Mouse (Mus musculus): ENCODE data around the gene Rpl41.

Gene Rpl41

DNA sequence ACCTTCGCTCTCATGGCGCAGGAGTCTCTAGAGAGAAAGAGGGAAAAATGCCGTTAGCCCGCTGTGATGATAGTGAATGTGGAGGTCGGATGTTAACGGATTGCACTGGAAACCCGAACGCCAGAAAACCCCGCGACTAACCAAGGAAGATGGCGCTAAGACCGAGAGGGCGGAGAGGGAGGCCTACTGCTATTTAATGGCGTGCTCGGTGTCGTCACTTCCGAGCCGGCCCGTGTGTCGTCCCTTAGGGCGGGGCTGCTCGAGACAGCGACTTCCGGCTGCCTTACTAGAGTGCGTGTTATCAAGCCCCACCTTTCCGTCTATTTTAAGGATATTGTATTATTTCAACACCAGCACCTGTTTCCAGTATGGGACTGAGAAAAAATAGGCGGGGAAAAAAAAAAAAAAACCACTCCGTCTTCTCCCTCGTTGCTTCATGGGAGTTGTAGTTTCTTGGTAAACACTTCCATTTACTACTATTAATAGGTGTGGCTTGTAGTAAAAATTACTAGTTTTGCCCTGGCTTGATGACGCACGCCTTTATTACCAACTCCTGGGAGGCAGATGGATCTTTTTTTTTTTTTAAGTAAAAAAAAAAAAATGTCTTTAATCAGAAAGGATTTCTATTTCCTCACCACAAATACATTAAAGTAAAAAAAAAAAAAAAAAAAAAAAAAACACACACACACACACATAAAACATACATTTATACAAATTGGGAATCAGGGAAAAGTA, at the start of gene Rpl41:
Rpl41 (minus strand) TSS at position 359 of the 735 bp plus-strand sequence.
- peak; percentile 91 for DNase-seq (ENCODE audit: extremely low read depth, low read depth, low spot score)

DNA sequence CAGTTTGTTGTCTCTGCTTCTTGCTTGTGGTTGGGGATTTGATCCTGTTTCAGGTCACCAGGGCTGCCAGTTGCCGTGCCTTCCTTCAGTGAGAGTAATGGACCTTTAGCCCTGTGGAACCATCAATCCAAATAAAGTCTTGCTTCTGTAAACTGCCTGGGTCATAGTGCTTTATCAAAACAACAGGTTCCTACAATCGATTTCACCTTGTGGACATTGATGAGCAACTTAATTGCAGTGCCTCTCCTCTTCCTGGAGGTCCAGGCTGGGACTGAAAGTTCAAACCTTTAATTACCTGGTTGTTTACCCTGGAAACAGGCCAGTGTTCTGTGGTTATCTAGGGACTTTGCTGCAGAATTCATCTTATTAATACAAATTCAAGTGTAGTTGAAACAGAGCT, 49.4 kb upstream of the Rpl41 start:
- DNase-seq (ENCODE audit: extremely low read depth, low read depth, low spot score): no peak

DNA sequence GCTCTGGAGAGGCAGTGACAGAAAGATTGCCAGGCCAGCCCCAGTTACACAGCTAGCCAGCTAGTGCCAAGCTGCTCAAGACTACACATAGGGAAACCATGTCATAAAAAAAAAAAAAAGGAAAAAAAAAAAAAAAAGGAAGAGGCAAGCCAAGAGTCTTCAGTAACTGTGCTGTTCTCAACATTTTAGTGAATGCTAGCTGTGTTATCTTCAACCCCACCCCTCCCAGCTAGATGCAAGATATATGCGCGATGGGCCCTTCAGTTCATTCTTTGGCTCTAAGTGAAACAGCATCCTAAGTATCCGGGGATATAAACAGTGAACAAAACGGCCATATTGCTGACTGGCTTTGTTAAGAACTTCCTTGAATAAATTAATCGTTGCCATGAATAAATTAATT, 43.7 kb upstream of the Rpl41 start:
- DNase-seq (ENCODE audit: extremely low read depth, low read depth, low spot score): no peak

DNA sequence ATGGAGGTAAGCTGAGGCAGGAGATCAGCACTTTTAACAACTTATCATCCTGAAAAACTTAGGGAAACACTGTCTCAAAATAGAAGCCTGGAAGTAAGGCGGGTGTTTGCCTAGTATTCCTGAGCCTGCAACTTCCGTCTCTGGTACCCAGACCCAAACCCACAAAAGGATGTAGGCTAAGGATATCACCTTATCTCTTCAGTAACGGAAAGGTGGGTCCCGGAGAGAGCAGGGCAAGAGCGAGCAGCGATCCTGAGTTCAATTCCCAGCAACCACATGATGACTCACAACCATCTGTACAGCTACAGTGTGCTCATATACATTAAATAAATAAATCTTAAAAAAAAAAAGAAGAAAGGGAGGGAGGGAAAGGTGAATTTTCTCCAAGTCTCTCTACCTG, 42.3 kb upstream of the Rpl41 start:
- no peak for DNase-seq (ENCODE audit: extremely low read depth, low read depth, low spot score)

DNA sequence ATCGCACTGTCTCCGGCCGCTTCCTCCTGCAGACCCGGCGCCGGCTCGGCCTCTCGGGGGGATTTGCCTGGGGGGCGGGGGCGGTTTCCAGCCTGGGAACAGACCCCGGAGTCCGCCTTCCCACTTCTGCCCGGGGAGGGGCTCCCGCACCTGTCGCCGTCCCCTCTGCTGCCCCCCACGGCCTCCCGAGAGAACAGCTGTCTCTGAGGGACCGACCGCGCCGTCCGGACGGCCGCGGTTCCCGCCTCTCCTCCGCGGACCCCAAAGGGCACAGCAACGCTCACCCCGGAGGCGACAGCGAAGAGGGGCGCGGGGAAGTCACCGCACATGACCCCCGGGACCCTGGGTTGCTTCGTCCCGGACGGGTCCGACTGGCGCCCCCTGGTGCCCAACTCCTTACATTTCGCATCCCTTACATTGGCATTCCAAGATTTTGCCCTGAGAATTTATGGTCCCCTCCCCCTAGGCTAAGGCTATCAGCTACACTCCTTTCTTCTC, 41.1 kb upstream of the Rpl41 start:
- no peak for DNase-seq (ENCODE audit: extremely low read depth, low read depth, low spot score)

DNA sequence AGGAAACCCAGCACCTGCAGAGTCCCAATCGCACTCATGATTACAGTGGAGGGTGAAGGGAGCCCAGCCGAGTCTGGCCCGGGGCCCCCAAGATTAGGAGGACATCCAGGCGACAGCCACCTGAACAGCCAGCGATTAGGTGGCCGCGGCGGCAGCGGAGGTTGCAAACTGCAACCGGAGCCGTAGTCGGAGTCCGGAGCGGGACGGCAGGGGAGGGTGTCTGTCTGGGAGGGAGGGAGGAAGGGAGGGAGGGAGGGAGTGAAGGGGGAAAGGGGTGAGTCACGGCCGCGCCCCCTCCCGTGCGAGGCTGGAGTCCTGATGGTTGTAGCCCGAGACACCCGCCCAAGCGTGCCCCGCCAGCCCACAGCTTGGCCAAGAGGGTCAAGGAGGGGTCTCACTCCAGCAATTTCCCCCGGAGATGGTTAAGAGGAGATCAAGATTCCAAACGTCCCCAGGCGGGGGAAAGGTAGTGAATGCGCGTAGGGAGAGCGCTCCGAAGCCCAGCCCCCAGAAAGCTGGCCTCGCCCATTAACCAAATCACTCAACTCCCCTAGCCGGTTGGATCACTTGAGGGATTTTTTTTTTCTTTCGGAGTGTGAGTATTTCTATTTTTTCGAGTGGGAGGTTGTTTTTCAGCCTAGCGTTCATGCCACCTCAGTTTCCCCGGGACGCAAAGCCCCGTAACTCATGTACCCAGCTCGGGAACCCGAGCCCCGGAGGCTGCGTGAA, 40.5 kb upstream of the Rpl41 start, which contains the start of gene Erbb3:
Erbb3 (minus strand) TSS at position 189 of the 729 bp plus-strand sequence.
- DNase-seq (ENCODE audit: extremely low read depth, low read depth, low spot score): no peak

DNA sequence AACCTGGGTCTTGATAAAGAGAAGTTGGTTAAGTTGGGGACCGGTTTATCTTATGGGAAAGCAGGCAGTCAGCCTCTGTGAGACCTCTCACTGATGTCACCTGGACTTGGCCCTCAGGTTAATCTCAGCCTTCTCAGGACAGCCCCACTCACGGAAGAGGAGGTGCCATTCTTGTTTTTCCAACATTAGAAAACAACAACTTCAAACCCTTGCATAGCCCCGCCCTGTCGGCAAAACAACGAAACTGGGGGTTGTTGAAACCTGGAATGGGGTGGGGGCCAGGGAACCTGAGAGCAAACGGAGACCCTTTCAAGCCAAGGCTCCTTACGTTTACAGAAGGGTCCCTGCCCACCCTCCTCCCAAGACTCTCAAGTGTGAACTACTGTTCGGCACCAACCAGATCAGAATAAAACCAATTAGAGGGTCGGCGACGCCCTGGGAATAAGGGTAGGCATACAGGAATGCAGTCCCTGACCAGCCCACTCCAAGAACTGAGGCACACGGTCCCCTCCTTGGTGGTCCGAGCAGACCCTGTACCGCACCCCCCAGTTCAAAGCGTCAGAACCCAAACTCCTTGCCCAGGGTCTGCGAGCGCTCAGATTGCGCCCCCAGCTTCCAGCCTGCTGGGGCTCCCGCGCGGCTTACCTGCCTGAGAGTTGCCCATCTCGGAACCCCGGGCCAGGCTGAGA, 39.8 kb upstream of the Rpl41 start:
- no peak for DNase-seq (ENCODE audit: extremely low read depth, low read depth, low spot score)

DNA sequence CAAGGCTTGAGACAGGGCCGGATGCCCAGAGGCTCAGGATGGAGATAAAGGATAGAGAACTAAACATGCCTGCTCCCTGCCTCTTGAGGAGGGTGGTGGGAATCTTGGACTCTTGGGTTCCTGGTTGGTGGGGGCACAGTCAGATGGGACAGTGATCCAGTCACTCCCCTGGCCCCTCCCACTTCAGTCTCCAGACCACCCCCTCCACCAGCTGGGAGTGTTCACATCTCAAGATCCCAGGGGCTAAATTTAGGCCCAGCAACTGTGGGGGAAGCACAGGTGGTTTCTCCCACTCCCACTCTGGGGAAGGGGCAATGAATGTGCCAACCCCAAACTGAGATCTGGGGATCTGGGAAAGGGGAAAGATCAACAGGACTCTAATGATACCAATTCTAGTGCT, 39.0 kb upstream of the Rpl41 start:
- no peak for DNase-seq (ENCODE audit: extremely low read depth, low read depth, low spot score)

DNA sequence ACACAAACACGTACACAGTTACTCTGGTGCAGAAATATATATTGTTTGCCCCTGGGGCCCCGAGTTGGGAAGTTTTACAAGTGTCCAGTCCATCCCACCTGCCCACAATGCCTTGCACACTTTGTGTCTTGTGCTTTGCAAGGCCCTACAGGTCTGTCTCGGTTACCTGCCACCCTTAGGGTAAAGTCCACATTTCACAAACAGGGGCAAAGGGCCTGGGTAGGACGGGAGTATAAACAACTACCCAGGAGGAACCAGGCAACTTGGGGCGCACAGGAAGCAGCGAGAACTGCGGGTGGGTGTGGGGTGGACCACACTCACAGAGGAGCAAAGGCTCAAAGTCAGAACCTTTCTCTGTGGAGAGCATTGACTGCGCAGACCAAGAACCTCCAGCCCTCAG, 38.6 kb upstream of the Rpl41 start:
- no peak for DNase-seq (ENCODE audit: extremely low read depth, low read depth, low spot score)

DNA sequence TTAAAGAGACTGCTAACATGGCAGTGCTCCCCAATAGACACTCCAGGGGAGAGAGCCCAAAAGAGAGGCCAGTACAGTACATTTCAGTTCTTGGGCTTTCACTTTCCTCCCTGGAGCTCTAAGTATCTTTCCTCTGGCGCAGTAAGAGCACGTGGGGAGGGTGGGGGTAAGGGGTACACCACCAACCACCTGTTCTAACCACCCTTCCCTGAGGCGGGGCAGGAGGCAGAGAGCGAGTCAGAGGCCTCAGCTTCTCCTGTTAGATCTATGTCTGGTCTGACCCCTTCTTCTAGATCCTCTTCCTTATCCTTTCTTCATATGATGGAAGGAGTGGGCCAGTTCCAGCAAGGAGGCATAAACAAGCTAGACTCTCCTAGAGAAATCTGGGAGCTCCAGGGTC, 38.0 kb upstream of the Rpl41 start:
- DNase-seq (ENCODE audit: extremely low read depth, low read depth, low spot score): no peak

DNA sequence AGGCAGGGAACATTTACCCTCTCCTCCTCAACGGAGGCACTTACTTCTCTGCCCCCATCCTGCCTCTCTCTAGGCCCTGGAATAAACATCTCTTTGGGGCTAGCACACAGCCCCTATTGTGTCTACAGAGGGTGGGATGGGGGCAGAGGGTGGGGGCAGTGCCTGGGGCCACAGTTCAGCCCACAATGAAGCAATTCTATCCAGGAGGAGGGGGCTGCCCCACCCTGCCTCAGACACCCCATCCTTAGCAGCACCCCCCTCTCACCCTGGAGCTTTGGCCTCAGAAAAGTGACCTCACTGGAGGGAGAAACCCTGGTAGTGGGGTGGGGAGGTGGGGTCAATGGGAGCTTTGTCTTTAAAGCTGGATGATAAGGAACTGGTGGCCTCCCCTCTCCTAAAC, 37.4 kb upstream of the Rpl41 start:
- DNase-seq (ENCODE audit: extremely low read depth, low read depth, low spot score): no peak

DNA sequence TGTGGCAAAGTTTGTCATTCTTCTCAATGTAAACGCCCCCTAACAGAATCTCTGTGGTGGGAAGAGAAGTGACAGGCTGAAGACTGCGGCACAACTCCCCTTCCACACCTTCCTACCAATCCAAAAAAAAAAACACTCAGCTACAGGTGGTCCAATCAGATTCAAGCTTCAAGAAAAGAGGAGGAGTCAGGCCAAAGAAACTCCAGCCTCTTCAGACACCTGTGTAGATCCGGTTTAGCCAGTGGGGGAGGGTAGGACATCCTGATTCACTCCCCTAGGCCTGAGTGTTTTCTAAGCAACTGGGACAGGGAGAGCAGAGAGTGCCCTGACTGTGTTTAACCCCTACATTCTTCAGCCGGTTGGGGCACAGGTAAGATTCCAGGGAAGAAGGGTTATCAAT, 35.3 kb upstream of the Rpl41 start:
- peak; percentile 96 for DNase-seq (ENCODE audit: extremely low read depth, low read depth, low spot score)

DNA sequence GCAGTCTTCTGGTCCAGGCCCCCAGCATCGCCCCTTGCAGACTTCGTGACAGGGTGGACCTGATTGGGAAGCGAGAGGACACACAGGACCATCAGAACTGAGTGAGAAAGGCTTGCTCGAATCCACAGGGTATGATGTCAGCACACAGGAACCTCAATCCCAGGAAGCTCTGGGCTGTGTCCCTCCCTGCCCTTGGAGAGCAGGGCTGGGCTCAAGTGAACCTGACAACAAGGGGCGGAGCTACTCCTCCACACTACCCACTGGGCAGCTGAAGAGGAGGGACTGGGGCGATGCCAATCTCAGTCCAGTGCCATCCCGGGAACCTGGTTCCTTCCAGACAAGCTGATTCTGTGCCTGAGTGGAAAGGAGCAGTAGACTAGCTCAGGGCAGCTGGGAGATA, 34.5 kb upstream of the Rpl41 start:
- no peak for DNase-seq (ENCODE audit: extremely low read depth, low read depth, low spot score)

DNA sequence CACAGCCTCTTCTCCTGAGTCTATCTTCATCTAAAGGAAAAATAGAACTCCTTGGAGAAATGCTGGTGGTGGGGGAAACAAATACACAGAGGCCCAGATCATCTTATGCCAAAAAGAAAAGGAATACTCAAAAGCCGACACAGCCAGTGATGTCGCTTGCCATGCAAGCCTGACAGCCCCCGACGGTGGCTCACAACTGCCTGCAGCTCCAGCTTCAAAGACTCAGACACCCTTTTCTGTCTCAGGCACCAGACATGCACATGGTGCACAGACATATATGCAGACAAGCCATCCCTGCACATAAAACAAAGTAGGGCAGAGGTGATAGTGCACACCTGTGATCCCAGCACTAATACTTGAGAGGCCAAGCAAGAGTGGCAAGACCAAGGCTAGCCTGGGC, 30.6 kb upstream of the Rpl41 start:
- no peak for DNase-seq (ENCODE audit: extremely low read depth, low read depth, low spot score)

DNA sequence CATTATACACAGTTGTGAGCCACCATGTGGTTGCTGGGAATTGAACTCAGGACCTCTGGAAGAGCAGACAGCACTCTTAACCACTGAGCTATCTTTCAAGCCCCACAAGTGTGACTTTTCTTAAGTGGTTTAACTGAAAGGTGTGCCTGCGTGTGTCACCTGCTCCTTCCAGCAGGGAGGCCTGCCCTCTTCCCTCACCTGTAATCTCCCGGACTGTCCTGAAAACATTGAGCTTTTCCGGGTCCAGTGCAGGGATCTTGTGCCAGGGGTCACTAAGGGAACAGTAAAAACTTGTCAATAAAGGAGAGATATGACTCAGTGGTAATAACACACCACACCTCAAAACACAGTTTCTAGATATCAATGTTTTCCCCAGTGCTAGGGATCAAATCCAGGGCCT, 30.2 kb upstream of the Rpl41 start:
- DNase-seq (ENCODE audit: extremely low read depth, low read depth, low spot score): no peak

DNA sequence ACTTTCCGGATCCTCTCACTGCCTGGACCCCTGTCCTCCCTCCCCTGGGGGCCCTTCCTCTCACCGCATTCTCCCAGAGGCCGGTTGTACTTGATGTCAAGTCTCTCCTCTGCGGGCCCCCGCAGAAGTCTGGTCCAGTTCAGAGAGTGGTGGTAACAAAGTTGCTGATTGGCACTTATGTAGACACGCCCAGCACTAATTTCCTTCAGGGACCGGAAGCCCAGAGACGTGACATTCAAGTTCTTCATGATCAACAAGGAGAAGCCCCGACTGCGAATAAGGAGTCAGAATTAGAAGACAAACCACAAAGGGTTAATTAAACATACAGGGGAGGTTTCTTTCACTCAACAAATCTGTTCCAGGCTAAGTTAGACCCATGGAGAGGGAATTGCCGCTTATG, 29.2 kb upstream of the Rpl41 start:
- DNase-seq (ENCODE audit: extremely low read depth, low read depth, low spot score): no peak

DNA sequence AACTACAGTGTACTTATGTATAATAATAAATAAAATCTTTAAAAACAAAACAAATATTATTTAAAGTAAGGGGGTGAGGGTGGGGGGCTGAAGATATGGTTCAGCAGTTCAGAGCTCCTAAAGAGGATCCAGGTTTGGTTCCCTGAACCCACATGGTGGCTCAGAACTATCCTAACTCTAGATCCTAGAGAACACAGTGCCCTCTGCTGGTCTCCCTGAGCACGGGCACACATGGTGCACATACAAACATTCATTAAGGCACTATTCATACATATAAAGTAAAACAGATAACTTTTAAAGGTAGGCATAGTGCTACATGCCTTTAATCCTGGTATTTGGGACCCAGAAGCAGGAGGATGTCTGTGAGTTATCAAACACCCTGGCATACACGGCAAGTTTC, 26.0 kb upstream of the Rpl41 start:
- DNase-seq (ENCODE audit: extremely low read depth, low read depth, low spot score): no peak

DNA sequence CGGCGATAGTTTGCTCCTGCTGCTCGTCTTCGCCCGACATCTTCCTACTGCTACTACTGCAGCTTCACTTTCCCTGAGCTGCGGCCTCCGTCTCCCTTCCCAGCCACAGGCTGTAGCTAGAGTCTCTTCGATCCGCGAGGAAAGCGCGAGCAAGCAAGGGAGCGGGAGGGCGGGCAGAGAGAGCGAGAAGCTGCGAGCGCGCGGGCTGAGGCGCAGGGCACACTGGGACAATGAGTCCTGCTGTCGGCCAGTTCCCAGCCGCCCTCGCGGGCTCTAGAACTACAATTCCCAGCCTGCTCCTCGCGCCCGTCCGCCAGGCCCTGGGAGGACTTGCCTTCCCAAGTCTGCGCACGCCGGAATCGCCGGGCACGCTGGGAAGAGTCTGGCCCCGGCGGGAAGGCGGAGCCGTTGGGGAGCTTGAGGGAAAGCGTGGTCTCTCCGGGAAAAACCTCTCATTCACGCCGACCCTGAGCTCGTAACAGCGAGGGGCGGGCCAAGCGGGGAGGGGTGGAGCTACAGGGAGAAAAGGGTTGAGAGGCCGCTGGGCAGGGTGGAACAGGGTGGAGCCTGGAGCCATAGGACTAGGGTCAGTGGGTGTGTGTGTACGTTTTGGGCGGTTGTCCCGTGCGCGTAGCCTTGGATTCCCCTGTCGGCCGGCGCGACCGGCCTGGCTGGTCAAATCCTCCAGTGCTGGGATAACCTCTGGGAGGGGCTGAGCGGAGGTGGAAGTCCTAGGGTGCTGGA, 16.9 kb upstream of the Rpl41 start, which contains the start of gene Pa2g4:
Pa2g4 (minus strand) TSS at position 200 of the 744 bp plus-strand sequence.
- DNase-seq (ENCODE audit: extremely low read depth, low read depth, low spot score): peak; percentile 80

DNA sequence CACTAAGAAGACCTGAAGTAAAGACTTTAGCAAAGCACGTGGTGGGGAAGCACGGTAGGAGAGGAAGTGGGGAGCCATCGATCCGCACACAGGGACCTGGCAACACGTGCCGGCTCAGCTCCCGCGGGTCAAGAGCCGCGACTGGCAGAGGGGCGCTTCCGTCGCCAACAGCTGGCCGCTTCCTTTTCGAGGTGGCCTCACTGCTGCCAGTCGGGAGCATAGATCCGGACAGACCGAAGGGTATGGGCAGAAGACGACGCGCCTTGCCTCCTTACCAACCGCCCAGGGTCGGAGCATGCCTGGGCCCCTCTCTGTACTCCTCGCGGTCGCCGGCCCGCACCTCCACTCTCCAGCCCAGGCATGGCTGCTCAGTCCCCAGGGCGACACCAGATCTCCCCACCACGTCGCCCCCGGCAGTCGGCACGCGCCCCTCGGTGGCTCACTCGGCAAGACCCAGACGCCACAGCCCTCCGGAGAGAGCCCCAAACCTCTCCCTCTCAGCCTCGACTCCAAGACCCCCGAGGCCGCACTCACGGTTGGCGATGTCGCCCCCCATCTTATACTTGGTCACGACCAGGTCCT, 16.2 kb upstream of the Rpl41 start:
- DNase-seq (ENCODE audit: extremely low read depth, low read depth, low spot score): no peak

DNA sequence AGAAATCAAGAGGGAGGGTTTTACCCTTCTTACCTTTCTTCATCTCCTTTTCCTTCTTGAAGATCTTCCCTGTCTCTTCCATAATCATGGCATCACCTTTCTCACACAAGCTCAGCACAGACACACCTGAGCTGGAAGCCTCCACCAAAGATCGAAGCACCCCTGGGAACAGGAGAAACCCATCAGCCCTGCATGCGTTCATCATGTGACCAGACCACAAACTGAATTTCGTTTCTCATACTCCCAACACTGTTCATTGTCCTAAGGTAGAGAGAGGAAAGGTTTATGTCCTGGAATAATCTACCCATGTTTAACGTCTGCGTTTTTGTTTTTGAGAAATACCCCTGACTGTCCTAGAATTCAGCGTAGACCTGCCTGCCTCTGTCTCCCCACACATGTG, 14.4 kb upstream of the Rpl41 start:
- no peak for DNase-seq (ENCODE audit: extremely low read depth, low read depth, low spot score)

DNA sequence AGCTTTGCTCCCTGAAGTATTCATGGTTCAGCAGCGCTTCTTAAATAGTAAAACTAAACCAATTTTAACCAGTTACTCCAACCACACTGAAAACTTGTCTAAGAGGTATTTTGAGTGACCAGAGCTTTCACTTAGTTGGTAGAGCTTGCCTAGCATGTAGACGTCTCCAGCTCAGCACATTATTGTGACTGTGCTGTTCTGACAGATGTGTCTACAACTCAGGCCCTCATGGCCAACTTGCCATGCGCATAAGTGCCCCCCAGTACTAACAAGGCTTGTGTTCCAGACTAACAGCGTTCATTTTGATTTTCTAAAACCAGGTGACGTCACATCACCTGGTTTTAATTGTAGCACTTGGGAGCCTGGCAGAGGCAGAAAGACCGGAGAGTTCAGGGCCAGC, 7.9 kb upstream of the Rpl41 start:
- DNase-seq (ENCODE audit: extremely low read depth, low read depth, low spot score): no peak
